Mouse (Mus musculus): Measurements from ENCODE around the gene Zcrb1.

DNA sequence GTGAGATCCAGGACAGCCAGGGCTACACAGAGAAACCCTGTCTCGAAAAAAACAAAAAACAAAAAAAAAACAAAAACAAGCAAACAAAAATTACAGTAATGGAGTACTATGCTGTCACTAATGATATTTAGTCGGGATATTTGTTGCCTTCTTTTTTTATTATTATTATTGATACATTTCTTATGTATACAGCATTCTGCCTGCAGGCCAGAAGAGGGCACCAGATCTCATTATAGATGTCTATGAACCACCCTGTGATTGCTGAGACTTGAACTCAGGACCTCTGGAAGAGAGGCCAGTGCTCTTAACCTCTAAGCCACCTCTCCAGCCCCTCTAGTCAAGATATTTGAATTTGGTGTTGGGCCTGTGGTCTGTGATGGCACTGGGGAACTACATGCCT, 26.3 kb downstream of the Zcrb1 start:
- TF ChIP-seq GATA1 (IDR thresholded peaks at IDR 0.05; ENCODE audit: borderline replicate concordance, low read length) = no peak
- no peak for TF ChIP-seq CTCF (IDR thresholded peaks at IDR 0.05; ENCODE audit: low read depth, low read length)
- no peak for TF ChIP-seq GATA2 (IDR thresholded peaks at IDR 0.05; ENCODE audit: borderline replicate concordance, low read depth, low read length)
- TF ChIP-seq TAL1 (conservative IDR thresholded peaks at IDR 0.05; ENCODE audit: low read depth, low read length) = no peak
- no peak for TF ChIP-seq POLR2AphosphoS5 (IDR thresholded peaks at IDR 0.05; ENCODE audit: insufficient replicate concordance, low read depth, low read length)

All from G1E (cell line).